Mouse (Mus musculus): Measurements from ENCODE around the gene Ift43. TPM values are rescaled to one million over a fixed set of nuclear protein-coding genes. Genes with fewer than 3 reads are reported as not detected.

The Ift43 gene
- polyA plus RNA-seq, 2 experiments, result 3.3 to 7.3 TPM

GRCm38 (mm10) chr12:86158689-86159483, 76.5 kb downstream of the Ift43 start:
- H3K4me2 ChIP-seq (ENCODE audit: low read depth), result no peak overlapping the region
- no peak overlapping the region for H3K9ac ChIP-seq (replicated peaks)
- no peak for ATAC-seq (ENCODE audit: insufficient read depth)
- no peak overlapping the region for H3K4me3 ChIP-seq (ENCODE audit: insufficient read depth in 1 of 2, low read depth in 2 of 2, low read length in 2 of 2)
- no peaks in the 10 kb centered on the region for H3K27me3 ChIP-seq (ENCODE audit: control insufficient read depth, insufficient read depth, low read length)
- no peak for DNase-seq (ENCODE audit: low read depth in 3 of 3, low spot score in 3 of 3)
- no peaks in the 10 kb centered on the region for H3K36me3 ChIP-seq (replicated peaks; ENCODE audit: control insufficient read depth, insufficient read depth, low read depth)
- no peaks in the 10 kb centered on the region for H3K9me3 ChIP-seq (ENCODE audit: control insufficient read depth, low read length)
- TF ChIP-seq EP300 (IDR thresholded peaks at IDR 0.05; ENCODE audit: low read depth) (no peak), CTCF (IDR thresholded peaks at IDR 0.05; ENCODE audit: low read depth) (no peak)
- H3K4me1 ChIP-seq (replicated peaks; ENCODE audit: control insufficient read depth in 2 of 2, insufficient read depth in 2 of 2, low read length in 1 of 2), result no peaks in the 10 kb centered on the region
- H3K27ac ChIP-seq, result no peak overlapping the region
- WGBS (ENCODE audit: insufficient replicate concordance), result 74% methylated on average over 20 of the region's 20 CpGs

- no peak overlapping the region for H3K4me3 ChIP-seq (ENCODE audit: insufficient read depth in 1 of 2, low read depth in 2 of 2, low read length in 2 of 2)
- H3K4me1 ChIP-seq (replicated peaks; ENCODE audit: control insufficient read depth in 2 of 2, insufficient read depth in 2 of 2, low read length in 1 of 2), result 0 out of 4 replicates have a peak, but pooled peaks cover 0 to 1% of the 10 kb centered on the region in 2 experiments
- 73% methylated on average over 6 of the region's 6 CpGs for WGBS (ENCODE audit: insufficient replicate concordance)
- DNase-seq (ENCODE audit: low read depth in 3 of 3, low spot score in 3 of 3) (no peak), ATAC-seq (ENCODE audit: insufficient read depth) (no peak)
- H3K9ac ChIP-seq (replicated peaks), result no peak overlapping the region
- no peak overlapping the region for H3K27ac ChIP-seq
- H3K4me2 ChIP-seq (ENCODE audit: low read depth), result no peak overlapping the region
- no peaks in the 10 kb centered on the region for H3K9me3 ChIP-seq (ENCODE audit: control insufficient read depth, low read length)
- no peaks in the 10 kb centered on the region for H3K36me3 ChIP-seq (replicated peaks; ENCODE audit: control insufficient read depth, insufficient read depth, low read depth)
- no peaks in the 10 kb centered on the region for H3K27me3 ChIP-seq (ENCODE audit: control insufficient read depth, insufficient read depth, low read length)
- TF ChIP-seq EP300 (IDR thresholded peaks at IDR 0.05; ENCODE audit: low read depth) (no peak), CTCF (IDR thresholded peaks at IDR 0.05; ENCODE audit: low read depth) (no peak)
Observed at GRCm38 (mm10) chr12:86161436-86161835, 79.1 kb downstream of the Ift43 start.

- DNase-seq (ENCODE audit: low read depth in 3 of 3, low spot score in 3 of 3), result no peak
- H3K9ac ChIP-seq (replicated peaks), result no peak overlapping the region
- no peaks in the 10 kb centered on the region for H3K27me3 ChIP-seq (ENCODE audit: control insufficient read depth, insufficient read depth, low read length)
- no peak overlapping the region for H3K4me2 ChIP-seq (ENCODE audit: low read depth)
- TF ChIP-seq EP300 (IDR thresholded peaks at IDR 0.05; ENCODE audit: low read depth) (no peak), CTCF (IDR thresholded peaks at IDR 0.05; ENCODE audit: low read depth) (no peak)
- 0 out of 4 replicates have a peak, but pooled peaks cover 0 to 1% of the 10 kb centered on the region in 2 experiments for H3K4me1 ChIP-seq (replicated peaks; ENCODE audit: control insufficient read depth in 2 of 2, insufficient read depth in 2 of 2, low read length in 1 of 2)
- no peak overlapping the region for H3K4me3 ChIP-seq (ENCODE audit: insufficient read depth in 1 of 2, low read depth in 2 of 2, low read length in 2 of 2)
- 61% methylated on average over 5 of the region's 5 CpGs for WGBS (ENCODE audit: insufficient replicate concordance)
- H3K9me3 ChIP-seq (ENCODE audit: control insufficient read depth, low read length), result no peaks in the 10 kb centered on the region
- H3K27ac ChIP-seq, result no peak overlapping the region
- ATAC-seq (ENCODE audit: insufficient read depth), result no peak
- H3K36me3 ChIP-seq (replicated peaks; ENCODE audit: control insufficient read depth, insufficient read depth, low read depth), result no peaks in the 10 kb centered on the region
Observed at GRCm38 (mm10) chr12:86161942-86162341, 79.6 kb downstream of the Ift43 start.

- TF ChIP-seq CTCF (IDR thresholded peaks at IDR 0.05; ENCODE audit: low read depth) (no peak), EP300 (IDR thresholded peaks at IDR 0.05; ENCODE audit: low read depth) (no peak)
- H3K36me3 ChIP-seq (replicated peaks; ENCODE audit: control insufficient read depth, insufficient read depth, low read depth), result no peaks in the 10 kb centered on the region
- H3K27me3 ChIP-seq (ENCODE audit: control insufficient read depth, insufficient read depth, low read length), result no peaks in the 10 kb centered on the region
- DNase-seq (ENCODE audit: low read depth in 3 of 3, low spot score in 3 of 3) (no peak), ATAC-seq (ENCODE audit: insufficient read depth) (no peak)
- 0 out of 4 replicates have a peak, but pooled peaks cover 0 to 1% of the 10 kb centered on the region in 2 experiments for H3K4me1 ChIP-seq (replicated peaks; ENCODE audit: control insufficient read depth in 2 of 2, insufficient read depth in 2 of 2, low read length in 1 of 2)
- no peak overlapping the region for H3K4me2 ChIP-seq (ENCODE audit: low read depth)
- no peak overlapping the region for H3K4me3 ChIP-seq (ENCODE audit: insufficient read depth in 1 of 2, low read depth in 2 of 2, low read length in 2 of 2)
- no peak overlapping the region for H3K27ac ChIP-seq
- H3K9me3 ChIP-seq (ENCODE audit: control insufficient read depth, low read length), result no peaks in the 10 kb centered on the region
- WGBS (ENCODE audit: insufficient replicate concordance), result 42% methylated on average over 12 of the region's 12 CpGs
- H3K9ac ChIP-seq (replicated peaks), result no peak overlapping the region
Observed at GRCm38 (mm10) chr12:86162890-86163816, 80.8 kb downstream of the Ift43 start.

GRCm38 (mm10) chr12:86166244-86166643, 83.9 kb downstream of the Ift43 start:
- WGBS (ENCODE audit: insufficient replicate concordance), result 2% methylated on average over 2 of the region's 2 CpGs
- Histone ChIP-seq H3K27me3 (ENCODE audit: control insufficient read depth, insufficient read depth, low read length) (no peaks in the 10 kb centered on the region), H3K4me2 (ENCODE audit: low read depth) (no peak overlapping the region), H3K4me1 (replicated peaks; ENCODE audit: control insufficient read depth in 2 of 2, insufficient read depth in 2 of 2, low read length in 1 of 2) (0 out of 4 replicates have a peak, but pooled peaks cover 0 to 1% of the 10 kb centered on the region in 2 experiments), H3K9ac (replicated peaks) (no peak overlapping the region), H3K27ac (no peak overlapping the region), H3K36me3 (replicated peaks; ENCODE audit: control insufficient read depth, insufficient read depth, low read depth) (no peaks in the 10 kb centered on the region), H3K9me3 (ENCODE audit: control insufficient read depth, low read length) (no peaks in the 10 kb centered on the region), H3K4me3 (ENCODE audit: insufficient read depth in 1 of 2, low read depth in 2 of 2, low read length in 2 of 2) (no peak overlapping the region)
- ATAC-seq (ENCODE audit: insufficient read depth) (no peak), DNase-seq (ENCODE audit: low read depth in 3 of 3, low spot score in 3 of 3) (peak in 1 of 3 experiments; percentile 10)
- TF ChIP-seq CTCF (IDR thresholded peaks at IDR 0.05; ENCODE audit: low read depth), result no peak
- no peak for TF ChIP-seq EP300 (IDR thresholded peaks at IDR 0.05; ENCODE audit: low read depth)
